Mouse (Mus musculus) embryonic facial prominence, embryonic 14.5 days (tissue): ENCODE measurements around the gene Trim59. TPM values are rescaled to one million over a fixed set of nuclear protein-coding genes. Genes with fewer than 3 reads are reported as not detected.
"Not testable (repeated sequence)": the region's sequence is repeated elsewhere in the genome, so short reads cannot be mapped to it uniquely, and the experiment has no call there.

Source experiments
- ATAC-seq: fragments of 200-750 bp; cut with Nextera tagmentation; 2 replicates; pipeline ENCODE4 v1.8.0; 2017; ENCODE audit warnings: low read depth, moderate number of reproducible peaks, moderate TSS enrichment
- DNase-seq: peaks from one replicate; pipeline ENCODE4 v3.0.0-alpha.2; 2015; ENCODE audit warnings: low spot score
- H3K27ac ChIP-seq: fragments of 300-500 bp; sonication (generic); replicated peaks from 2 replicates; pipeline ENCODE4 v1.5.1; 2014; ENCODE audit warnings: low read depth, mild to moderate bottlenecking, low read length, moderate library complexity
- H3K27me3 ChIP-seq: fragments of 300-500 bp; sonication (generic); replicated peaks from 2 replicates; pipeline ENCODE4 v1.6.1; 2014; ENCODE audit warnings: low read length; ENCODE audit not compliant: control insufficient read depth, insufficient read depth
- H3K36me3 ChIP-seq: fragments of 300-500 bp; sonication (generic); 2 replicates; pipeline ENCODE4 v1.6.1; 2014; ENCODE audit warnings: low read length, mixed read lengths; ENCODE audit not compliant: control insufficient read depth, insufficient read depth
- H3K4me1 ChIP-seq: fragments of 300-500 bp; sonication (generic); 2 replicates; pipeline ENCODE4 v1.6.1; 2014; ENCODE audit warnings: antibody characterized with exemption, low read length; ENCODE audit not compliant: control insufficient read depth, insufficient read depth
- H3K4me2 ChIP-seq: fragments of 300-500 bp; sonication (generic); 2 replicates; pipeline ENCODE4 v1.6.1; 2014; ENCODE audit warnings: low read depth, mild to moderate bottlenecking, low read length, moderate library complexity, mixed read lengths
- H3K4me3 ChIP-seq: fragments of 300-500 bp; sonication (generic); 2 replicates; pipeline ENCODE4 v1.5.1; 2014; ENCODE audit warnings: low read depth, mild to moderate bottlenecking, low read length
- H3K9ac ChIP-seq: fragments of 300-500 bp; sonication (generic); 2 replicates; pipeline ENCODE4 v1.6.1; 2014; ENCODE audit warnings: low read depth, mild to moderate bottlenecking, low read length, moderate library complexity, mixed read lengths
- H3K9me3 ChIP-seq: fragments of 300-500 bp; sonication (generic); 2 replicates; pipeline ENCODE4 v1.6.1; 2016; ENCODE audit warnings: low read length; ENCODE audit not compliant: control insufficient read depth
- WGBS: fragments of 180-500 bp; shearing (Covaris S2); extraction: QIAGEN DNeasy Blood & Tissue Kit; methylation state at CpG from one replicate; pipeline ENCODE4 v1.1.7; 2014; 5-methylcytosine and 5-hydroxymethylcytosine counted together
- polyA plus RNA-seq: library from polyadenylated mRNA; unstranded; fragments of >200 nt; fragmentation: Nextera tagmentation; extraction: Ambion mirVana; gene quantifications from 2 replicates; pipeline ENCODE4 v1.2.1, GENCODE M21; 2014

The Trim59 gene
- polyA plus RNA-seq, 1 experiment from 2014 or later = 75.9 TPM

GRCm38 (mm10) chr3:69020285-69020684 lies 24.3 kb downstream of the Trim59 start:
- WGBS = 90% methylated on average over 2 of the region's 2 CpGs
- Histone ChIP-seq H3K27me3 (no peaks in the 10 kb centered on the region), H3K9me3 (no peaks in the 10 kb centered on the region), H3K27ac (no peak overlapping the region), H3K9ac (no peak overlapping the region), H3K4me2 (no peak overlapping the region), H3K4me3 (no peak overlapping the region), H3K4me1 (no peaks in the 10 kb centered on the region), H3K36me3 (peaks cover 76% of the 10 kb centered on the region)
- ATAC-seq (no peak), DNase-seq (no peak)

GRCm38 (mm10) chr3:69018635-69019034 lies 25.9 kb downstream of the Trim59 start:
- 97% methylated on average over 2 of the region's 2 CpGs for WGBS

GRCm38 (mm10) chr3:69017181-69017580 lies 27.4 kb downstream of the Trim59 start:
- H3K9me3 ChIP-seq = no peaks in the 10 kb centered on the region
- no peak overlapping the region for H3K27ac ChIP-seq
- ATAC-seq (no peak), DNase-seq (no peak)
- no peaks in the 10 kb centered on the region for H3K27me3 ChIP-seq
- H3K4me3 ChIP-seq = no peak overlapping the region
- no peak overlapping the region for H3K4me2 ChIP-seq
- H3K9ac ChIP-seq = no peak overlapping the region
- no peaks in the 10 kb centered on the region for H3K4me1 ChIP-seq
- 83% methylated on average over 3 of the region's 3 CpGs for whole genome bisulfite sequencing
- peaks cover 70% of the 10 kb centered on the region for H3K36me3 ChIP-seq

More at GRCm38 (mm10) chr3:69018635-69019034, 25.9 kb downstream of the Trim59 start:
- not testable (repeated sequence) for H3K9ac ChIP-seq, H3K4me2 ChIP-seq, H3K27ac ChIP-seq, H3K4me1 ChIP-seq, ATAC-seq, H3K4me3 ChIP-seq, DNase-seq, H3K9me3 ChIP-seq, H3K27me3 ChIP-seq
- H3K36me3 ChIP-seq = peaks cover 72% of the 10 kb centered on the region

- Histone ChIP-seq H3K27ac (no peak overlapping the region), H3K4me2 (no peak overlapping the region), H3K4me3 (no peak overlapping the region), H3K27me3 (no peaks in the 10 kb centered on the region), H3K9ac (no peak overlapping the region), H3K36me3 (peaks cover 10% of the 10 kb centered on the region), H3K9me3 (no peaks in the 10 kb centered on the region), H3K4me1 (peaks cover 13% of the 10 kb centered on the region)
- ATAC-seq (no peak), DNase-seq (no peak)
- 80% methylated on average over 2 of the region's 2 CpGs for WGBS
These were observed 35.7 kb downstream of the Trim59 start for GRCm38 (mm10) chr3:69008873-69009272.

- ATAC-seq = no peak
- H3K4me1 ChIP-seq = peaks cover 15% of the 10 kb centered on the region
- H3K27ac ChIP-seq = 0 out of 2 replicates have a peak overlapping the region, but pooled peaks have one; percentile 1
- no peaks in the 10 kb centered on the region for H3K9me3 ChIP-seq
- peak overlapping the region; percentile 83 for H3K4me3 ChIP-seq
- WGBS = 3% methylated on average over 21 of the region's 21 CpGs
- peak; percentile 4 for DNase-seq
- H3K4me2 ChIP-seq = peak overlapping the region; percentile 87
- H3K36me3 ChIP-seq = no peaks in the 10 kb centered on the region; the same call in 1 of the 2 replicates
- peak overlapping the region; percentile 82 for H3K9ac ChIP-seq
- no peaks in the 10 kb centered on the region for H3K27me3 ChIP-seq
These were observed 38.3 kb downstream of the Trim59 start for GRCm38 (mm10) chr3:69006246-69006760.

- no peaks in the 10 kb centered on the region for H3K27me3 ChIP-seq
- peak; percentile 38 for DNase-seq
- H3K4me1 ChIP-seq = peaks cover 15% of the 10 kb centered on the region
- H3K36me3 ChIP-seq = no peaks in the 10 kb centered on the region; the same call in 1 of the 2 replicates
- peak overlapping the region; percentile 89 for H3K27ac ChIP-seq
- no peaks in the 10 kb centered on the region for H3K9me3 ChIP-seq
- peak; percentile 23 for ATAC-seq
- under 1% methylated on average over 48 of the region's 72 CpGs for WGBS
- H3K4me3 ChIP-seq = peak overlapping the region; percentile 83
- H3K9ac ChIP-seq = peak overlapping the region; percentile 82
- H3K4me2 ChIP-seq = peak overlapping the region; percentile 87
These were observed 39.0 kb downstream of the Trim59 start for GRCm38 (mm10) chr3:69005338-69006245.

- H3K4me1 ChIP-seq = peaks cover 15% of the 10 kb centered on the region
These were observed 39.9 kb downstream of the Trim59 start, which contains the start of the genes Ift80 and Smc4 for GRCm38 (mm10) chr3:69004437-69005337. Gene Ift80 (minus strand): TSS chr3:69004570. Gene Smc4 (plus strand): TSS chr3:69004738.

GRCm38 (mm10) chr3:69004055-69004436 lies 40.5 kb downstream of the Trim59 start:
- peak overlapping the region; percentile 89 for H3K27ac ChIP-seq
- H3K9me3 ChIP-seq = no peaks in the 10 kb centered on the region
- 1% methylated on average over 7 of the region's 7 CpGs for WGBS
- peak overlapping the region; percentile 83 for H3K4me3 ChIP-seq
- H3K9ac ChIP-seq = peak overlapping the region; percentile 82
- H3K4me2 ChIP-seq = peak overlapping the region; percentile 71
- no peaks in the 10 kb centered on the region for H3K27me3 ChIP-seq
- peaks cover 15% of the 10 kb centered on the region for H3K4me1 ChIP-seq
- peak; percentile 2; the same call in 1 of the 2 replicates for ATAC-seq
- no peaks in the 10 kb centered on the region for H3K36me3 ChIP-seq
- peak; percentile 3 for DNase-seq

More at GRCm38 (mm10) chr3:69004437-69005337, 39.9 kb downstream of the Trim59 start, which contains the start of the genes Ift80 and Smc4:
- H3K27me3 ChIP-seq = no peaks in the 10 kb centered on the region
- peak within 1 kb of the TSS; percentile 82 for H3K9ac ChIP-seq
- ATAC-seq = peak; percentile 95
- peak within 1 kb of the TSS; percentile 83 for H3K4me3 ChIP-seq
- no peaks in the 10 kb centered on the region; the same call in 1 of the 2 replicates for H3K36me3 ChIP-seq
- H3K27ac ChIP-seq = peak within 1 kb of the TSS; percentile 89
- H3K9me3 ChIP-seq = no peaks in the 10 kb centered on the region
- peak within 1 kb of the TSS; percentile 87 for H3K4me2 ChIP-seq
- WGBS = 1% methylated on average over 57 of the region's 76 CpGs
- peak; percentile 99 for DNase-seq
